In the genomic region with DNA sequence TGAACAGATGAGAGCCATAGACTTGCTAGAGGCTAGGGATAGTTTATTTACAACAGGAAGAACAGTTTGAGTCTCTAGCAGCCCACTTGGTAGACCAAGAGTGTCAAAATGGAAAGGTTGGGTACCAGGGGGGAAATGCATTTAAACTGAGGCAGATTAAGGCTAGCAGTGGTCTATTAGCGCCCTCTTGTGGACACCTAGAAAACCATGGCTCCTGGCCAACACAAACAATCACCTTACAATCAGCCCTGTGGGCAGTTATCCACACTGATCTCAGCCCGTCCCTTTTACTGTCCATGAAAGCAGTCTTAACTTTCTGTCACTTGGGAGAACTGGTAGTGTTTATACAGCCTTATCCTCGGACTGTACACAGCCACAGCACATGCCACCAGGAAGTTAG, we compare ENCODE assay signal across 9 mouse cellular contexts. TPM values are rescaled to one million over a fixed set of nuclear protein-coding genes. Genes with fewer than 3 reads are reported as not detected.
A peak's percentile ranks its signal among the peaks of the same experiment; 100 is the strongest.
DNase-seq lines count a peak whose midpoint lies in the region; ATAC-seq and TF ChIP-seq lines count a peak whose summit lies in the region.
"Had no signal": no experiment of that assay in that cellular context is flagged by ENCODE, and none has a peak within 500 bp of the region (broad histone marks: within the 10 kb centered on the region; RNA-seq: fewer than 3 reads in every experiment).

No protein-coding gene starts in this region.

- H3K9me3 ChIP-seq in midbrain, embryonic 11.5 days (ENCODE audit: control insufficient read depth, low read length) = no peaks in the 10 kb centered on the region
- H3K9me3 ChIP-seq in midbrain, embryonic 16.5 days (replicated peaks; ENCODE audit: control insufficient read depth, low read length, poor library complexity, severe bottlenecking) = no peaks in the 10 kb centered on the region
- no peaks in the 10 kb centered on the region for H3K9me3 ChIP-seq in embryonic facial prominence, embryonic 14.5 days (ENCODE audit: control insufficient read depth, low read length)
- no peaks in the 10 kb centered on the region for H3K9me3 ChIP-seq in midbrain, embryonic 14.5 days (ENCODE audit: control insufficient read depth, low read length)

- ATAC-seq in midbrain, embryonic 11.5 days (ENCODE audit: low FRiP score) = peak; percentile 8; the same call in 1 of the 2 replicates
- no peak for ATAC-seq in midbrain, embryonic 16.5 days
- ATAC-seq in embryonic facial prominence, embryonic 14.5 days (ENCODE audit: low read depth) = peak; percentile 32
- ATAC-seq in midbrain, embryonic 14.5 days (ENCODE audit: low FRiP score, low TSS enrichment) = no peak

- H3K27me3 ChIP-seq in midbrain, embryonic 11.5 days (ENCODE audit: control insufficient read depth, insufficient read depth, low read length) = no peaks in the 10 kb centered on the region
- H3K27me3 ChIP-seq in midbrain, embryonic 16.5 days (ENCODE audit: control insufficient read depth, insufficient read depth, low read depth, low read length) = no peaks in the 10 kb centered on the region
- H3K27me3 ChIP-seq in embryonic facial prominence, embryonic 14.5 days (replicated peaks; ENCODE audit: control insufficient read depth, insufficient read depth, low read length) = no peaks in the 10 kb centered on the region
- H3K27me3 ChIP-seq in midbrain, embryonic 14.5 days (ENCODE audit: control insufficient read depth, insufficient read depth, low read length) = no peaks in the 10 kb centered on the region

- intact Hi-C loops in left cerebral cortex, adult 2 months (cut with DNase I) = loop anchor here (1.0 to 5.0 kb wide), 2 partner anchors 62 to 359 kb away; no protein-coding TSS in a partner anchor

- no peak overlapping the region for H3K27ac ChIP-seq in midbrain, embryonic 11.5 days (ENCODE audit: low read depth, low read length)
- H3K27ac ChIP-seq in midbrain, embryonic 16.5 days (ENCODE audit: low read length) = no peak overlapping the region
- no peak overlapping the region for H3K27ac ChIP-seq in embryonic facial prominence, embryonic 14.5 days (replicated peaks; ENCODE audit: low read depth, low read length)
- H3K27ac ChIP-seq in left cerebral cortex, adult 2 months = no peak overlapping the region
- no peak overlapping the region for H3K27ac ChIP-seq in midbrain, embryonic 14.5 days (replicated peaks; ENCODE audit: low read depth, low read length)

- 10% methylated on average over 3 of the region's 3 CpGs for WGBS in midbrain, embryonic 11.5 days
- WGBS in midbrain, embryonic 16.5 days = 7% methylated on average over 3 of the region's 3 CpGs
- 1% methylated on average over 3 of the region's 3 CpGs for WGBS in embryonic facial prominence, embryonic 14.5 days
- WGBS in midbrain, embryonic 14.5 days = 5% methylated on average over 3 of the region's 3 CpGs

- H3K4me1 ChIP-seq in midbrain, embryonic 11.5 days (ENCODE audit: control insufficient read depth, insufficient read depth, low read length) = peaks cover 11% of the 10 kb centered on the region
- H3K4me1 ChIP-seq in midbrain, embryonic 16.5 days (ENCODE audit: control insufficient read depth, insufficient read depth, low read length) = peaks cover 12% of the 10 kb centered on the region
- H3K4me1 ChIP-seq in embryonic facial prominence, embryonic 14.5 days (ENCODE audit: control insufficient read depth, insufficient read depth, low read length) = peaks cover 6% of the 10 kb centered on the region; the same call in 1 of the 2 replicates
- peaks cover 15% of the 10 kb centered on the region for H3K4me1 ChIP-seq in midbrain, embryonic 14.5 days (ENCODE audit: control insufficient read depth, insufficient read depth, low read length)

- no peak overlapping the region for H3K9ac ChIP-seq in midbrain, embryonic 11.5 days (ENCODE audit: low read length)
- H3K9ac ChIP-seq in midbrain, embryonic 16.5 days (ENCODE audit: low read depth, low read length) = no peak overlapping the region
- no peak overlapping the region for H3K9ac ChIP-seq in embryonic facial prominence, embryonic 14.5 days (ENCODE audit: low read depth, low read length)
- H3K9ac ChIP-seq in midbrain, embryonic 14.5 days (replicated peaks; ENCODE audit: low read length) = no peak overlapping the region

- DNase-seq in midbrain, embryonic 11.5 days (ENCODE audit: low spot score, missing footprints) = peak; percentile 98
- peak; percentile 51 for DNase-seq in adrenal gland, postnatal 25 days
- peak; percentile 76 for DNase-seq in embryonic facial prominence, embryonic 14.5 days (ENCODE audit: low spot score)
- peak; percentile 77 for DNase-seq in heart, postnatal 4 days
- DNase-seq in left cerebral cortex, adult 2 months (ENCODE audit: extremely low spot score in 1 of 2, low spot score in 2 of 2) = peak; percentile 56 to 66
- peak; percentile 90 for DNase-seq in midbrain, embryonic 14.5 days
- DNase-seq in testis, postnatal 10 days (ENCODE audit: low spot score) = peak; percentile 73

- peak; percentile 88 for TF ChIP-seq CTCF in left cerebral cortex, adult 2 months (IDR thresholded peaks at IDR 0.05)

- no peak overlapping the region for H3K4me2 ChIP-seq in midbrain, embryonic 11.5 days
- no peak overlapping the region for H3K4me2 ChIP-seq in midbrain, embryonic 16.5 days (ENCODE audit: low read length)
- no peak overlapping the region for H3K4me2 ChIP-seq in embryonic facial prominence, embryonic 14.5 days (ENCODE audit: low read depth, low read length)
- H3K4me2 ChIP-seq in midbrain, embryonic 14.5 days (ENCODE audit: low read length) = no peak overlapping the region

- H3K36me3 ChIP-seq in midbrain, embryonic 11.5 days (ENCODE audit: control insufficient read depth, insufficient read depth, low read length) = peaks cover 13% of the 10 kb centered on the region
- peaks cover 10% of the 10 kb centered on the region; the same call in 1 of the 2 replicates for H3K36me3 ChIP-seq in midbrain, embryonic 16.5 days (ENCODE audit: control insufficient read depth, insufficient read depth, low read length)
- peaks cover 26% of the 10 kb centered on the region for H3K36me3 ChIP-seq in embryonic facial prominence, embryonic 14.5 days (ENCODE audit: control insufficient read depth, insufficient read depth, low read length)
- peaks cover 31% of the 10 kb centered on the region for H3K36me3 ChIP-seq in midbrain, embryonic 14.5 days (ENCODE audit: control insufficient read depth, insufficient read depth, low read length)

- H3K4me3 ChIP-seq in midbrain, embryonic 11.5 days (ENCODE audit: low read depth, low read length) = no peak overlapping the region
- no peak overlapping the region for H3K4me3 ChIP-seq in midbrain, embryonic 16.5 days (ENCODE audit: low read depth, low read length)
- no peak overlapping the region for H3K4me3 ChIP-seq in embryonic facial prominence, embryonic 14.5 days (ENCODE audit: low read depth, low read length)
- no peak overlapping the region for H3K4me3 ChIP-seq in left cerebral cortex, adult 2 months
- no peak overlapping the region for H3K4me3 ChIP-seq in midbrain, embryonic 14.5 days (replicated peaks; ENCODE audit: low read depth, low read length)
- H3K4me3 ChIP-seq: erythroblast, embryonic 14.5 days had no signal

RNA-seq across cellular contexts. Expression of a gene that starts 4.7 kb away (rescaled TPM):
- polyA plus RNA-seq in midbrain, embryonic 11.5 days (2014; fragmentation: Nextera tagmentation; extraction: Ambion mirVana) = 291 and 296 TPM in 2 replicates
- 329 and 342 TPM in 2 replicates for polyA plus RNA-seq in midbrain, embryonic 16.5 days (2015; fragmentation: Nextera tagmentation; extraction: Ambion mirVana)
- total RNA-seq in adrenal gland, postnatal 25 days (2021) = 45.6 and 51.8 TPM in 2 replicates
- polyA plus RNA-seq in embryonic facial prominence, embryonic 14.5 days (2014; fragmentation: Nextera tagmentation; extraction: Ambion mirVana) = 160 and 166 TPM in 2 replicates
- 10 to 100 TPM; 64.6 to 68.6 TPM for total RNA-seq in heart, postnatal 4 days (2021)
- total RNA-seq in left cerebral cortex, adult 2 months (2021) = 100 to 1,000 TPM; 159 to 176 TPM
- polyA plus RNA-seq in midbrain, embryonic 14.5 days (2014; fragmentation: Nextera tagmentation; extraction: Ambion mirVana) = 310 and 316 TPM in 2 replicates

RNA-seq across cellular contexts. Expression of a gene that starts 42.9 kb away (rescaled TPM):
- 0.21 and 0.25 TPM in 2 replicates for polyA plus RNA-seq in midbrain, embryonic 11.5 days (2014; fragmentation: Nextera tagmentation; extraction: Ambion mirVana)
- polyA plus RNA-seq in midbrain, embryonic 16.5 days (2015; fragmentation: Nextera tagmentation; extraction: Ambion mirVana) = 4.4 and 5.5 TPM in 2 replicates
- 1.8 and 2.3 TPM in 2 replicates for total RNA-seq in adrenal gland, postnatal 25 days (2021)
- 6.9 and 10.0 TPM in 2 replicates for polyA plus RNA-seq in embryonic facial prominence, embryonic 14.5 days (2014; fragmentation: Nextera tagmentation; extraction: Ambion mirVana)
- total RNA-seq in heart, postnatal 4 days (2021) = under 1 TPM; 0.07 to 0.09 TPM
- total RNA-seq in left cerebral cortex, adult 2 months (2021) = 1 to 10 TPM; 4.9 to 8.1 TPM
- polyA plus RNA-seq in midbrain, embryonic 14.5 days (2014; fragmentation: Nextera tagmentation; extraction: Ambion mirVana) = 2.5 and 3.1 TPM in 2 replicates

Comparison
In these comparisons a context has a peak if more than half of its experiments do, and no peak if none do; other contexts are left out.
1. ATAC-seq: peak in midbrain, embryonic 11.5 days (single experiment) and embryonic facial prominence, embryonic 14.5 days (single experiment); none in midbrain, embryonic 16.5 days (single experiment) and midbrain, embryonic 14.5 days (single experiment).
2. Peak in every context shown above with its lines, with median percentiles within 50 percentile points of each other: DNase-seq.